Mouse (Mus musculus): ENCODE measurements around the gene Helz. TPM values are rescaled to one million over a fixed set of nuclear protein-coding genes. Genes with fewer than 3 reads are reported as not detected.

Gene Helz
- polyA plus RNA-seq, 1 experiment from 2014 or later: 29.8 TPM

DNA sequence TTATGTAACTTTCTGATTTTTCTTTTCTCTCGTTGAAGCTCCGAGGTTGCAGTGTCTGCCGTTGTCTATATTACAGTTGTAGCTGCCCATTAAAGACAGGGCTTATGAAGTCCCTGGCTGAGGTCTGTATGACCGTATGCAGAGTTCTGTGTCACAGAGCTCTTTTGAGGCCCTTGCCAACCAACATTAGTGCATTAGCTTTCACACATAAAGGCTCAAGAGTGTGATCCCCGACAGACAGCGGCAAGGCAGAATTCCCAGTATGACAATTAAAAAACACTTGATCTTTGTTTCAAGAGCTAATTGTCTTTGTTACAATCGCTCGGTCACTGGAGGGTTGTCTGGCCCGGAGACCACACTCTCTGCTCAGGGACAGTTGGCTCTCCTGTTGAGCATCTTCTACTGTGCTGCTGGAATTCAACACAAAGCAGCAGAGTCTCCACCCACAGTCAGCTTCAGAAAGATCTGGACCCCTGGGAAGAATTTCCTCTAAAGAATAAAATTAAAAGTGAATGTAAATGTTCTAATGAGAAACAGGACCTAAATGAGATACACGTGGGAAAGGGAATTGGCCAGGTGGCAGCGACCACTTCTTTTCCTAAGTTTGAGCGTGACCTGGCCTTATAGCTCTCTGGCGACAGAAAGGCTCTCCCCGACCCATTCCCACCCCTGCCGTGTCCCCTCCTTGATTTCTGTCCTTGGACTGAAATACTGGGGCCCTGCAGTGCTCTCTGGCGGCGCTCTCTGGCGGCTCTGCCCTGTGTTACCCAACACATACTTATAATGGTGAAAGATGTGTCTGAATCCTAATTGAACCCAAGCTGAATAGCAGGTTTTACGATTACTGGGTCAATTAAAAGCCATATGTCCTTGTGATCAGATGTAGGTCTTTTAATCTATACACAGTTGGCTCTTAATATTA, 136.1 kb downstream of the Helz start:
- H3K4me1 ChIP-seq (ENCODE audit: control insufficient read depth, insufficient read depth, low read length): no peaks in the 10 kb centered on the region
- H3K27ac ChIP-seq (ENCODE audit: low read depth, low read length): no peak overlapping the region
- ATAC-seq (ENCODE audit: low FRiP score, low TSS enrichment): no peak
- no peaks in the 10 kb centered on the region for H3K27me3 ChIP-seq (ENCODE audit: control insufficient read depth, insufficient read depth, low read length)
- H3K36me3 ChIP-seq (ENCODE audit: control insufficient read depth, insufficient read depth, low read length): peaks cover 31% of the 10 kb centered on the region
- no peaks in the 10 kb centered on the region for H3K9me3 ChIP-seq (ENCODE audit: control insufficient read depth, low read length)
- WGBS: 83% methylated on average over 19 of the region's 19 CpGs
- no peak overlapping the region for H3K4me3 ChIP-seq (ENCODE audit: low read length)
- no peak overlapping the region for H3K9ac ChIP-seq (ENCODE audit: low read depth, low read length)
- no peak overlapping the region for H3K4me2 ChIP-seq (replicated peaks; ENCODE audit: low read depth, low read length)

GRCm38 (mm10) chr11:107686290-107686689, 138.6 kb downstream of the Helz start:
- H3K36me3 ChIP-seq (ENCODE audit: control insufficient read depth, insufficient read depth, low read length): peaks cover 31% of the 10 kb centered on the region
- no peak for ATAC-seq (ENCODE audit: low FRiP score, low TSS enrichment)

GRCm38 (mm10) chr11:107688480-107688879, 140.8 kb downstream of the Helz start:
- H3K27me3 ChIP-seq (ENCODE audit: control insufficient read depth, insufficient read depth, low read length): no peaks in the 10 kb centered on the region
- WGBS: 95% methylated on average over 10 of the region's 10 CpGs

More at GRCm38 (mm10) chr11:107686290-107686689, 138.6 kb downstream of the Helz start:
- WGBS: 88% methylated on average over 20 of the region's 20 CpGs
- Histone ChIP-seq H3K4me2 (replicated peaks; ENCODE audit: low read depth, low read length) (no peak overlapping the region), H3K9me3 (ENCODE audit: control insufficient read depth, low read length) (no peaks in the 10 kb centered on the region), H3K4me3 (ENCODE audit: low read length) (no peak overlapping the region), H3K9ac (ENCODE audit: low read depth, low read length) (no peak overlapping the region), H3K27ac (ENCODE audit: low read depth, low read length) (no peak overlapping the region), H3K4me1 (ENCODE audit: control insufficient read depth, insufficient read depth, low read length) (no peaks in the 10 kb centered on the region), H3K27me3 (ENCODE audit: control insufficient read depth, insufficient read depth, low read length) (no peaks in the 10 kb centered on the region)

GRCm38 (mm10) chr11:107691569-107691968, 143.8 kb downstream of the Helz start:
- Histone ChIP-seq H3K9ac (ENCODE audit: low read depth, low read length) (no peak overlapping the region), H3K9me3 (ENCODE audit: control insufficient read depth, low read length) (no peaks in the 10 kb centered on the region), H3K27me3 (ENCODE audit: control insufficient read depth, insufficient read depth, low read length) (no peaks in the 10 kb centered on the region), H3K4me3 (ENCODE audit: low read length) (no peak overlapping the region), H3K36me3 (ENCODE audit: control insufficient read depth, insufficient read depth, low read length) (peaks cover 11% of the 10 kb centered on the region; the same call in 1 of the 2 replicates), H3K4me2 (replicated peaks; ENCODE audit: low read depth, low read length) (no peak overlapping the region), H3K27ac (ENCODE audit: low read depth, low read length) (no peak overlapping the region), H3K4me1 (ENCODE audit: control insufficient read depth, insufficient read depth, low read length) (no peaks in the 10 kb centered on the region)
- no peak for ATAC-seq (ENCODE audit: low FRiP score, low TSS enrichment)
- WGBS: 75% methylated on average over 8 of the region's 8 CpGs

More at GRCm38 (mm10) chr11:107688480-107688879, 140.8 kb downstream of the Helz start:
- Histone ChIP-seq H3K27ac (ENCODE audit: low read depth, low read length) (no peak overlapping the region), H3K4me2 (replicated peaks; ENCODE audit: low read depth, low read length) (no peak overlapping the region), H3K9me3 (ENCODE audit: control insufficient read depth, low read length) (no peaks in the 10 kb centered on the region), H3K36me3 (ENCODE audit: control insufficient read depth, insufficient read depth, low read length) (peaks cover 25% of the 10 kb centered on the region), H3K4me1 (ENCODE audit: control insufficient read depth, insufficient read depth, low read length) (no peaks in the 10 kb centered on the region), H3K4me3 (ENCODE audit: low read length) (no peak overlapping the region), H3K9ac (ENCODE audit: low read depth, low read length) (no peak overlapping the region)
- no peak for ATAC-seq (ENCODE audit: low FRiP score, low TSS enrichment)

DNA sequence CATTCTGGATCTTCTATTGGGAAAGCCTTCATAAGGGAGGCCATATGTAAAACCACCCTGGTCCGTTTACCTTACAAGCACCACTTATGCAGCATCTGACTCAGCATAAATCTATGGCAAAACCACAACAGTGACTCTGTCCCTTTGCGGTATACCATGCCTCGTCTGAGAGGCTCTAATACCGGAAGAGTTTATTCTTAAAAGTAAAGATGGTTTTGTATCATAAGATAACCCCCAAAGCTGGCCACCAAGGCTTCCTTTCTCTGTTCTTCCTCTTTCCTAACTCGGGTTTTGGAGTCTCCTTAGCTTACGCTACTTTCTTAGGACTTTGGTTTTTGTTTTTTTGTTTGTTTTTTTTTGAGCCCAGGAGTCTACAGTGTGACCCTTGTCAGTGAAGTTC, 145.6 kb downstream of the Helz start:
- no peaks in the 10 kb centered on the region for H3K27me3 ChIP-seq (ENCODE audit: control insufficient read depth, insufficient read depth, low read length)
- H3K4me2 ChIP-seq (replicated peaks; ENCODE audit: low read depth, low read length): no peak overlapping the region
- H3K36me3 ChIP-seq (ENCODE audit: control insufficient read depth, insufficient read depth, low read length): peaks cover 3% of the 10 kb centered on the region; the same call in 1 of the 2 replicates
- WGBS: 85% methylated on average over 6 of the region's 6 CpGs
- no peaks in the 10 kb centered on the region for H3K4me1 ChIP-seq (ENCODE audit: control insufficient read depth, insufficient read depth, low read length)
- ATAC-seq (ENCODE audit: low FRiP score, low TSS enrichment): no peak
- no peak overlapping the region for H3K4me3 ChIP-seq (ENCODE audit: low read length)
- no peak overlapping the region for H3K27ac ChIP-seq (ENCODE audit: low read depth, low read length)
- H3K9ac ChIP-seq (ENCODE audit: low read depth, low read length): no peak overlapping the region
- no peaks in the 10 kb centered on the region; the same call in 1 of the 2 replicates for H3K9me3 ChIP-seq (ENCODE audit: control insufficient read depth, low read length)

DNA sequence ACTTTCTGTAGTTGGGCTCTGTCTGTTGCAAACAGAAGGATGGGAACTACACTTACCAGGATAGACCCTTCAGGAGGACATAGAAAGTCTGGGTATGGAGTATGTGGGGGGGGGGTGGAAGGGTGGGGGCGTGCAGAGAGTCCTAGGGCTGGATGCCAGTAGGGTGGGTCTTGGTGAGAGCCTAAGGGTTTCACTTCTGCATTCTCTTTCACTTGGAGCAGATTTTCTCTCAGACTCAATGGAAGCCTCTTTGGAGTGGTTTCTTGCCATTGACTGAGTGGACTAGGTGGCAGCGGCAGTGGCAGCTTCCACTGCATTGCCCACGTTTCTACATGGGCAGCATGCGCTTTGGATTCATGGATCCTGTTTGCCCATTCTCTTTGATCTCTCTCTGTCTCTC, 152.2 kb downstream of the Helz start:
- Histone ChIP-seq H3K27me3 (ENCODE audit: control insufficient read depth, insufficient read depth, low read length) (no peaks in the 10 kb centered on the region), H3K9me3 (ENCODE audit: control insufficient read depth, low read length) (no peaks in the 10 kb centered on the region; the same call in 1 of the 2 replicates), H3K27ac (ENCODE audit: low read depth, low read length) (no peak overlapping the region), H3K9ac (ENCODE audit: low read depth, low read length) (no peak overlapping the region), H3K4me1 (ENCODE audit: control insufficient read depth, insufficient read depth, low read length) (peaks cover 10% of the 10 kb centered on the region), H3K4me3 (ENCODE audit: low read length) (no peak overlapping the region), H3K4me2 (replicated peaks; ENCODE audit: low read depth, low read length) (no peak overlapping the region), H3K36me3 (ENCODE audit: control insufficient read depth, insufficient read depth, low read length) (no peaks in the 10 kb centered on the region)
- ATAC-seq (ENCODE audit: low FRiP score, low TSS enrichment): no peak
- WGBS: 90% methylated on average over 4 of the region's 4 CpGs

- Histone ChIP-seq H3K9ac (ENCODE audit: low read depth, low read length) (no peak overlapping the region), H3K36me3 (ENCODE audit: control insufficient read depth, insufficient read depth, low read length) (no peaks in the 10 kb centered on the region), H3K27ac (ENCODE audit: low read depth, low read length) (no peak overlapping the region), H3K4me3 (ENCODE audit: low read length) (no peak overlapping the region), H3K4me1 (ENCODE audit: control insufficient read depth, insufficient read depth, low read length) (peaks cover 15% of the 10 kb centered on the region), H3K4me2 (replicated peaks; ENCODE audit: low read depth, low read length) (no peak overlapping the region), H3K27me3 (ENCODE audit: control insufficient read depth, insufficient read depth, low read length) (no peaks in the 10 kb centered on the region), H3K9me3 (ENCODE audit: control insufficient read depth, low read length) (no peaks in the 10 kb centered on the region)
- 35% methylated on average over 27 of the region's 27 CpGs for WGBS
- peak; percentile 38; the same call in 1 of the 2 replicates for ATAC-seq (ENCODE audit: low FRiP score, low TSS enrichment)
These were observed 155.8 kb downstream of the Helz start for GRCm38 (mm10) chr11:107703272-107704134.

DNA sequence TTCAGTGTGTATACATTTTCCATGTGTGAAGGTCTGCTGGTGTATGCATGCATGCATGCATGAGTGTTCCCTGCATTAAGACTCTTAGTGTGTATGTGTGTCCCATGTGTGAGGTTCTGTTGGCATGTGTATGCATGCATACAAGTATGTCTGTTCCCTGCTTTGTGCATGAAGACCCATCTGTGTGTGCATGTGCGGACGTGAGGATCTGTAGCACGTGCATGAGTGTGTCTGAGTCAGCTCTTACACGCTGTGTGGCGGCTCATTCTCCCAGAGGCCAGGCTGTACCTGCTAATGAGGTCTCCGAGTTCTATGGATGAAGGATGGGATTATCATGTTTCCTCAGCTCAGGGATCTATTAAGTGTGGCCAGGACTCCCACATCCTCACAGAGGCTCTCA, 157.3 kb downstream of the Helz start:
- no peak overlapping the region for H3K4me2 ChIP-seq (replicated peaks; ENCODE audit: low read depth, low read length)
- no peaks in the 10 kb centered on the region for H3K36me3 ChIP-seq (ENCODE audit: control insufficient read depth, insufficient read depth, low read length)
- peak overlapping the region; percentile 18; the same call in 1 of the 2 replicates for H3K27ac ChIP-seq (ENCODE audit: low read depth, low read length)
- no peak overlapping the region; the same call in 1 of the 2 replicates for H3K9ac ChIP-seq (ENCODE audit: low read depth, low read length)
- H3K27me3 ChIP-seq (ENCODE audit: control insufficient read depth, insufficient read depth, low read length): no peaks in the 10 kb centered on the region
- peak; percentile 17; the same call in 1 of the 2 replicates for ATAC-seq (ENCODE audit: low FRiP score, low TSS enrichment)
- WGBS: 50% methylated on average over 6 of the region's 6 CpGs
- H3K9me3 ChIP-seq (ENCODE audit: control insufficient read depth, low read length): no peaks in the 10 kb centered on the region
- H3K4me1 ChIP-seq (ENCODE audit: control insufficient read depth, insufficient read depth, low read length): peaks cover 15% of the 10 kb centered on the region
- no peak overlapping the region for H3K4me3 ChIP-seq (ENCODE audit: low read length)

All from kidney, embryonic 14.5 days (tissue).